Mouse (Mus musculus) urinary bladder, postnatal 36 days (tissue): ENCODE data around the gene Cers6.

Experiments
- DNase-seq, 2 experiments: peaks; one replicate each; pipeline ENCODE4 v3.0.0; 2022; ENCODE audit warnings: low spot score in 2 of 2, mixed read lengths in 1 of 2

Cers6 gene

GRCm38 (mm10) chr2:69150841-69151240 lies 289.6 kb downstream of the Cers6 start:
- no peak for DNase-seq

- no peak for DNase-seq
Measured at GRCm38 (mm10) chr2:69155861-69156260, 294.6 kb downstream of the Cers6 start.

DNA sequence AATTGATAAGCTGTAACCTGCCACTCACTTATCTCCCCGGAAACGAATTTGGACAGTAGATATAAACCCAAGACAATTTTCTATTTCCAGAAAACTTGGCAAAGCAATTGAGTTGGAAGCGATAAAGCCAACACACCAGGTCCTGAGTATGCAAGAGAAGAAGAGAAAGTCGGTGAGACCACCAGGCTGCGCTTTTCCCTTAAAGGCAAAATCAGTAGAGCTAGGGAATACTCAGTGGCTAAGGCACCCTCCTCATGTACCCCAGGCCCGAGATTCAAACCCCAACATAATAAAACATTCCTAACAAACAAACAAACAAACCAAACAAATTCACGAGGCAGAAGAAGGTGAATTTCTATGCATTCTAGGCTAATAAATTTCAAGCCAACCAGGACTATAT lies 295.0 kb downstream of the Cers6 start:
- no peak for DNase-seq

DNA sequence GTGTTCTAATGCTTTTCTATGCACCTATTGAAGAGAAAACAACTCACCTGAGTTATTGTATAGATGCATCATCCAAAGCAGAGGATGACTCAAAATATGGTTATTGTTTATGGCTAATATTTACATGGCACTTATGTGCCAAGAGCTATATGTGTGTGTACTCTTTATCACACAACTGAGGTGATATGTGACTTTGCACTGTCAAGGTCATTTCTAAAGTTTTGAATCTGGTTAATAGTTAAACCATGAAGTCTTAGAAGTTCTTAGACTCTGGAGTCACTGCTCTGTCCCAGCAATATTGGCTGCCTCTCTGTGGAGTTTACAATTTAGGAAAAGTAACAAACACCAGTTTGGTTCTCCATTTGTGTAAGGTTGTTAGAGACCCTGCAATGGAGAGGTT lies 297.7 kb downstream of the Cers6 start:
- DNase-seq = no peak
